Mouse (Mus musculus) ES-CJ7 (cell line): ENCODE measurements around the gene Olfr1368.
A peak's percentile ranks its signal among the peaks of the same experiment; 100 is the strongest.
"Not testable (repeated sequence)": the region's sequence is repeated elsewhere in the genome, so short reads cannot be mapped to it uniquely, and the experiment has no call there.

Source experiments
- DNase-seq: peaks from one replicate; pipeline ENCODE4 v3.0.0; 2011; ENCODE audit warnings: low read depth, low spot score

The Olfr1368 gene

DNA sequence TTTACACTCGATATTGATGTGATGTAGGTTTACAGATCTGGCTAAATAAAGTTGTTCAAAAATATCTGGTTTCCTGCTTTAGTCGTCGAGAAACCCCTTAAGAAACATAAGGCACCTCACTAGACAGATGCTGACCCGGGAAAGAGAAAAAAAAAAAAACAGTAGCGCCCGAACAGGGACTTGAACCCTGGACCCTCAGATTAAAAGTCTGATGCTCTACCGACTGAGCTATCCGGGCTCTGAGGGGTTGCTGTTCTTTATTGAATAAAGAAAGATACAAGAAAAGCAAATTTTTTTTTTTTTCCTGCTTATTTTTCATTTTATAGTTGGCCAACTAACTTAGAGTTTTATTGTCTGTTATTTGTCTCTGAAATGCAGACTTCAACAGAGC, 22.2 kb upstream of the Olfr1368 start:
- DNase-seq, result peak; percentile 68

DNA sequence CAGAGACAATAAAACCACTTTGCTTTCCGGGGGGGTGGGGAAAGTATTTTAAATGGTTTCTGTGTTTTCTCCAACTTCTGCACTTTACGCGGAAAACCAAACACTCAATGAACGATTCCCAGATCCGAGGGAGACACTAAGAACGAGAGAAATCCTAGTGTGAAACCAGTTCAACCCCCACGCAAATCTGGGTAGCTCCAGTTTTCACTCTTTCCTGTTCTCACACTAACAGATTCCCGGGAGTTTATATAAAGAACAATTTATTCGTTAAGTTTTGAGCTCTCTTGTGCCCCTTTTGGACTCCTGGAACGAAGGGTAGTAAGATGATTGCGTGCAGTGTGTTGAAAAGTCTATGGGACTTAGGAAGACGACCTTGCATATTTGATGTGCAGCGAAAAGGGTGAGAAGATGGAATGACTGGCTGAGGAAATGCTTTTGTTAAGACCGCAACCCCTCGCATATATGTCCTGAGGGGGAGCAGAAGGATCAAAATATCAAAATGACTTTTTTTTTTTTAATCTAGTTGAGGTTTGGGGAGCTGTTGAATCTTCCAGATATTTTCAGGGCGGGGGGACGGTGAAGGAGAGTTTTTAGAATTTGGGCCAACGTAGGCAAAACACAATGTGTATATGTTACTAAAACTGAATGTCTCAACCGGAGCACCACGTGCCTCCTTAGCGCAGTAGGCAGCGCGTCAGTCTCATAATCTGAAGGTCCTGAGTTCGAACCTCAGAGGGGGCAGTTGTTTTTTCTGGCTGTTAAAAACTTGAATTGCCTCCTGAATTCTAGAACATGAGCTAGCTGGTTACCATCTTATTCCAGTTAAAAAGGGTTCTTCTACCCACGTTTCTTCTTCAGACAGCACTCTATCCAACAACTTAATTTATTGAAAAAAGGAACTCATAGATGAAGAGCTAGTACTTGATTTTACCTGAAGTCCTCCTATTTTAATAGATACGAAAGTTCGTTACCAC, 21.6 kb upstream of the Olfr1368 start:
- DNase-seq, result peak; percentile 87

DNA sequence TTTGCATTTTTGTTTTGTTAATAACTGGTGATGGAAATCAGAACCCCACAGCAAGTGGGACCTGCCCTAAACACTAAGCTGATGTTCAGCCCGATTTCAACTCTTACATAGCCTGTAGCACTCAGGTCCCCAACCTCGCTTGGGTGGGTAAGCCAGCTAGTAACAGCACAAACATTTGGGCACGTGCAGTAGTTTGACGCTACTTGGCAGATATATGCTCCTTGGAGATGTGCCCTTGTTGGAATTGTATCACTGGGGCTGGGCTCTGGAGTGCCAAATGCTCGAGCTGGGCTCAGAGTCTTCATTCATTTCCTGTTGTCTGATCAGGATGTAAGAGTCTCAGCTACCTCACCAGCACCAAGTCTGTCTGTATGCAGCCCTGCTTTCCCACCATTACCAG, 16.9 kb upstream of the Olfr1368 start:
- no peak for DNase-seq

DNA sequence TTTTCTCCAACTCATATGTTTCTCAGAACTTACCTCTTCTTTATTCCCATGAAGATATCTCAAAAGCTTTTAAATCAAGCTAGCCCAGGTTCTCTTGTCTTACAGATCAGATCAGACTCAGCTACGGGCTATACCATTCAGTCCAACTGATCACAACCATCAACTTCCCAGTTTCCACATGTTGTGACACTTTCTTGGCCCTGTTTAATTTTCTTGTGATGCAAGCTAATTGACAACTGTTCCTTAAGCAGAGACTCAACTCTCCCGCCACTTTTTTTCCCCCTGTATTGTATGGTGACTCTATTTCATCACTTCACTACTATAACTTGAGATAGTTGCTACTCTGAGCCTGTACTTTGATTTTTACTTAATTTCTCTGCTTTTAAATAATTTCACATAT, 15.9 kb upstream of the Olfr1368 start:
- no peak for DNase-seq

DNA sequence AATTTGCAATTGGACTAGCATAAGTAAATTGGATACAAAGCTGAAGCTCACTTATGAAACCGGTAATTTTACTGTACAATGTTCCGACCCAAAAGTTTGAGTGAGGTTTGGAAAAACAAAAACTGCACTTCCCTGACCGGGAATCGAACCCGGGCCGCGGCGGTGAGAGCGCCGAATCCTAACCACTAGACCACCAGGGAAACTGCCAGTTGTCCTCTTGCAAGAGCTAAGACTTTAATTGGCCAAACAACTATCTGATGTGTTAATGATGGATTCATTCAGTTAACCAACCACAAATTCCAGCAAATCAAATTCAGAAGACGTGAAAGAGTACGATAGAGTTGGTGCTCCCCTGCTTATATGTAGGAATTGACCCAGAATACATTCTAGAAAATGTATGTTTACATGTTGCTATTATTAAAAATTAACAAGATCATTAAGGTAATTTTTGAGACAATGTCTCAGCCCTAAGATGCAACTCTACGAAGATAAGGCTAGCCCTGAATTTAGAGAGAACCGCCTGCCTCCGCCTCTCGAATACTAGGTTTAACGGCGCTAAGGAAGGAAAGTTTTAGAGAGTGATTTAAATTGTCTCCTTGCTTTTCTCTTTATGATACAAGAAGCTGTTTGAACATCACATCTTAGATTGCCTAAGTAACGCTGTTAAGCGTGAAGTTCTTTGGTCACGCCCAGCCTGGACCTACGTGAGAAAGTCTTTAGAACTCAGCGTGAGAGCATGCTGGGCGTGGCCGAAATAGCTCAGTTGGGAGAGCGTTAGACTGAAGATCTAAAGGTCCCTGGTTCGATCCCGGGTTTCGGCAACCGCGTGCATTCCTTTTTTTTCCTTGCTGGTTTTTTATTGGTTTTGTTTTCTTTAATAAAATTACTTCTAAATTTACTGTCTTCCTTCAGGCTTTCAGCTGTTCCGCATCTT, 15.3 kb upstream of the Olfr1368 start:
- peak; percentile 90 for DNase-seq

DNA sequence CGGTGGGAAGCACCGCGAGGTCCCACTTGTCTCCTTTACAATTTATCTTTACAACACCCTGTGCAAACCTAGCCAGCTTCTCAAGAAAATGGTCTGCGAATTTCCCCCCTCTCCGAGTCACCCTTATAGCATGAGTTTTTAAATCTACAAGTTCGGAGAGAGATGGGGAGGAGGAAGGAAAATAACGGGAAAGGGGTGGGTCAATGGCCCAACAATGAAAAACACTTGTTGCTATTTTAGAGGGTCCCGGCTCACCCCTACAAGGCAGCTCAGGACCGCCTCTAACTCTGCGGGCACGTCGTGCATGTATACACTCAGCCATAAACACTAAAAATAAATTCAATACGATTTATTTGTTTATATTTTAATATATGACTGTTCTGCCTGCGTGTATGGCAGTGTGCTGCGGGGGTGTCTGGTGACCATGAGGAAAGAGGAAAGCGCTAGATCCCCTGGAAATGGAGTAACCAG, 14.4 kb upstream of the Olfr1368 start:
- DNase-seq, result no peak

DNA sequence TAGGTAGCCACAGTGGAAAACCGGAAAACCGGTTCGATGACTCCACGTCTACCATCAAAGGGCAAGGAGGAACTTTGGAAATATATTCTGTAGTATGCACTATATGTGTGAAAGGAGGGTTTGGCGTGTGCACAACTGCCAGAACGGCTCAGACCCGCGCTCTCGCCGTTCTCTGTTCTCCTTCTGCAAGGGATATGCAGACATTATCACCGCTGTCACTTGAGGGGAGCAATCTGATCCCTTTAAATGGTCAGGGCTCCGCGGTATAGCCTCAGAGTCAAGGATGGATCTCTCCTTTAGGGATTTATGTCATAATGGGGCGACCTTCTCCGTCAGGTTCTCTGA, 13.8 kb upstream of the Olfr1368 start:
- no peak for DNase-seq

DNA sequence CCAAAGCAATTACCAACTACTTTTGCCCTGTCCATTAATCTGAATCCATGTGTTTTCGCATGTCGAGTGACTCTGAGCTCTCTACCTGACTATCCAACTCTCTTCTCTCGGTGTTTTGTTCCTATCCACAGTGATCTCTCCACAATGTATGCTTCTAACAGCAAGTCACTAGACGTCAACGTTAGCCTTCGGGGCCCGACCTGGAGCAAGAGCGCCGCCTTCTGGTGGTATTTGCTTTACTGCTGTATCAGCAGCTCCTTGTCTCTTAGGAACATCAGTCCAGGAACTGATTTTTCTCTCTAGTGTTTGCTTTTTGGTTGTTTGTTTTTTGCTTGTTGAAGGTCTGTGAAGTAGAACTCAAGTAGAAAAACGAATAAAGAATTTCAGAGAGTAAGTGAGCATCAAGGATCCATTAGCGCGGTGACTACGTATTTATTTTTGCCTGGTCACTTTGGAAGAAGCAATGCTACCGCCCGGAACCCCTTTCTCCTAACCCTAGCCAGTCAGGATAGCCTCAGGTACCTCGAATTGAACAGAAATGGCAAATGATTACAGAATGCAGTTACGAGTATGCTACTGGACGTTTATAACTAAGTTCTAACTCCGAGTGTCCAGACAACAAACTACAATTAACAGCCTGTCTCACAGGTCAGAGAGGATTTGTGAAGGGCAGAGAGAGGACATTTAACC, 13.3 kb upstream of the Olfr1368 start:
- DNase-seq, result peak; percentile 95

DNA sequence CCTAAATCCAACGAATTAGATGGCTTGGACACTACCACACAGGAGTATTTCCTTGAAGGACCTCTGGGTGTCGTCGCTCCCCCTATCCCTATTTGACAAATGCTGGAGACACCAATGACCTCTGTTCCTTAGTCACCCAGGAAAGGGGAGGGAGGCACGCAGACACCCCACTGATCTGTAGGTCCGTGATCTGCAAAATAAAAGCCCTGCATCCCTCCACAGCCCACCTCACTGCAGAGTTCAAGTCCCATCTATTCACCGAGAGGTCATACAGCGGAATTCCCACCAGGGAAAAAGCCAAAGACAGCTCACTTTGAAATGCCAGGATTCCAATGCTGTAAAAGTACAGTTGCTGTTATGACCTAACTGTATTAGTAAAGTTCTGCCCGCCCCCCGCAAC, 12.4 kb upstream of the Olfr1368 start:
- DNase-seq, result peak; percentile 83

DNA sequence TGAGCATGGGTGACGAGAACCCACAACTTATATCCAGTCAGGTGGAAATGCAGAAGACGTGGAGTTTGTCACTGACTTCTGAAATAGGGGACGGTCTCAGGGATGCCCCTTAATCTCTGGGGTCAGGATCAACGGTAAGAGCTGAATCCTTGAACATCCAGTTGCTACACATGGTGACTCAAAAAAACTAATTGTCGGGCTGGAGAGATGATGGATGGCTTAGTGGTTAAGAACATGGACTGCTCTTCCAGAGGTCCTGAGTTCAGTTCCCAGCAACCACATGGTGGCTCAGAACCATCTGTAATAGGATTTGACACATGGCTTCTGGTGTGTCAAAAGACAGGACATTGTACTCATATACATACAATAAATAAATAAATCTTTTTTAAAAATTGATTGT, 10.2 kb upstream of the Olfr1368 start:
- no peak for DNase-seq

DNA sequence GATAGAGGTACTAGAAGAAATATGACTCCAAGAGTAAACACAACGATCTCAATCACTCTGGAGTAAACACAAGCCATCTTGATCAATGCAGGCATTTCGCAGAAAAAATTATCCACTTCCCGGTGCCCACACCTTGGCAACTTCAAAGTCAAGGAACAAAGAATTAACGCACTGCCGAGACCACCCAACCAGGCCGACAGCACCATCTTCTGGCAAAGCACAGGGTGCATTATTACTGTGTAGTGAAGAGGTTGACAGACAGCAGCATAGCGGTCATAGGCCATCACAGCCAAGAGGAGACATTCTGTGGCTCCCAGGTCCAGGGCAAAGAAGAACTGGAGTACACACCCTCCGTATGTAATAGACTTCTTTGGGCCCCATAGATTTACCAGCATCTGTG, 3.2 kb downstream of the Olfr1368 start:
- peak; percentile 61 for DNase-seq

DNA sequence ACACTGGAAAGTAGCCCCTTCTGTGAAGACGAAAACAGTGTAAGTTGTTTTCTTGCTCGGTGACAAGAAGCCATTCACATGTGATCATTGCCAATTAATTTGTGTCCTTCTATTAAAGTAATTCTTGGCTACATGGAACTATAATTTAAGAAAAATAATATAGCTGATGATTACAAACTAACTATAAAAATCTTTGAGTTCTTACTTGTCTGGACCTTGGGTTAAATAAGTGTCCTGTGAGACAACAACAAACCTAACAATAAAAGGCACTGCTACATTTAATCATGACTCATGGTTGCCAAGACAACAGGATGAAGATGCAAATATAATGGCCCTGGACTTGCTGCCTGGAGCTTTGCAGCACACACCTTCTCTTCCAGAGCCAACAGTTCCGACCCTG, 16.3 kb downstream of the Olfr1368 start, which contains the start of gene Olfr263:
TSS of gene Olfr263 (plus strand) at position 301 of the 400 bp plus-strand sequence.
- not testable (repeated sequence) for DNase-seq

DNA sequence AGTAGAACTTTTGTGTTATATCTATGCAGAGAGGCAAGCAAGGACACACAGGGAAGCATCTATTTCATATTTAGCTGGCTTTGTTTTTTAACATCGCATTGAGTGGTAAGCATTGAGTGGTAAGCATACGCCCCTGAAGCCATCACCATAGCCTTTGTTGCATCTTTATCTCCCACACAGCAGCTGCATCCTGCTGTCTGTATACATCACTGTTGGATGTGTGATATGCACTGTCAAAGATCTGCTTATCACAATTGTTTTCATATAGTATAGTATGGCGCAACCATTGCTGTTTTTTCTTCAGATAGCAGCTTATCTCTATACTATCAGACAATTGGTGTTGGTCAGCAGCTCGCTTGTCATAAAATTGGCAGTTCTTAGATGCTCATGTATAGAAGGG, 31.5 kb downstream of the Olfr1368 start:
- DNase-seq, result no peak

DNA sequence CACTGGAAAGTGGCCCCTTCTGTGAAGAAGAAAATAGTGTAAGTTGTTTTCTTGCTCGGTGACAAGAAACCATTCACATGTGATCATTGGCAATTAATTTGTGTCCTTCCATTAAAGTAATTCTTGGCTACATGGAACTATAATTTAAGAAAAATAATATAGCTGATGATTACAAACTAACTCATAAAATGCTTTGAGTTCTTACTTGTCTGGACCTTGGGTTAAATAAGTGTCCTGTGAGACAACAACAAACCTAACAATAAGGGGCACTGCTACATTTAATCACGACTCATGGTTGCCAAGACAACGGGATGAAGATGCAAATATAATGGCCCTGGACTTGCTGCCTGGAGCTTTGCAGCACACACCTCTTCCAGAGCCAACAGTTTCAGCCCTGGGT, 34.5 kb downstream of the Olfr1368 start, which contains the start of gene Olfr1369-ps1:
TSS of gene Olfr1369-ps1 (plus strand) at position 301 of the 400 bp plus-strand sequence.
- DNase-seq, result not testable (repeated sequence)

DNA sequence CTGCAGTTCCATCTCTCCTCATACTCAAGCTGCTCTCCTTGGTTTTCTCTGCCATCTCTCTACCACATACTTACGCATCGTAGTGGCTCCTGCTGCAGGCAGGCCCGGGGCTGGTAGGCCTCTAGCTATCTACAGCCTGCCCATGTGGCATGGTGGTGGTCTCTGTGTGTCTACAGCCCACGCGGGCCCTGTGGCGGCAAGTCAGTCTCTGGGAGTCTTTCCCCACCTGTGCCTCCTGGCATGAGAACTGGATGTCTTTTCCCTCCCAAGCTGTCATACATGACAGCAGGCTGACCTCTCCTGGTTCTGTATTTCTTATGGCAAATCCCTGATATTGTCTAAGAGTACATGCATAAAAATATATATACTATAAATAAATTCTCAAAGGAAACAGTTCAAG, 35.2 kb downstream of the Olfr1368 start:
- DNase-seq, result no peak

DNA sequence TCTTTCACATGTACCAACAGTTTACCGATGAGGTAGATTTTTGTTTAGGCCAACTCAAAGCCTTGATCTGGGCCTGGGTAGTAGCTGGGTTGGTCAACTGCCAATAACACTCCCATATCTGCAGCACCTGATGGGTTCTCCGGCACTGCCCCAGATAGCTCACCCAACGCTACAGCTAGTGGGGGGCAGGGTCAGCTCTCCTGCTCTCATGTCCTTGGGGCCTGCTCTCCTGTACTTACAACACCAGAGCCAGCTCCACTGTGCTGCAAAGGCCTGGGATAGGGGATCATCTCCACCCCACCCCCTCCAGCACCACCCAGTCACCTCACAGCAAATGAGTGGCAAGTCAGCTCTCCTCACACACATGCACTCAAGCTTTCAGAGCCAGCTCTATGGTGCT, 35.9 kb downstream of the Olfr1368 start:
- DNase-seq, result no peak
